Mouse (Mus musculus) stomach, postnatal 0 days (tissue): ENCODE data around the gene Rap1gap2. TPM values are rescaled to one million over a fixed set of nuclear protein-coding genes. Genes with fewer than 3 reads are reported as not detected.

Experiments used
- ATAC-seq: fragments of 200-750 bp; cut with Nextera tagmentation; 2 replicates; pipeline ENCODE4 v1.8.0; 2017; ENCODE audit not compliant: low FRiP score, low TSS enrichment
- DNase-seq: peaks from one replicate; pipeline ENCODE4 v3.0.0-alpha.2; 2016; ENCODE audit warnings: low spot score
- H3K27ac ChIP-seq: fragments of 300-500 bp; sonication (generic); replicated peaks from 2 replicates; pipeline ENCODE4 v1.5.1; 2014; ENCODE audit warnings: mild to moderate bottlenecking, control low read depth
- H3K27me3 ChIP-seq: fragments of 300-500 bp; sonication (generic); 2 replicates; pipeline ENCODE4 v1.6.1; 2014; ENCODE audit warnings: low read length; ENCODE audit not compliant: control insufficient read depth, insufficient read depth
- H3K36me3 ChIP-seq: fragments of 300-500 bp; sonication (generic); 2 replicates; pipeline ENCODE4 v1.6.1; 2014; ENCODE audit warnings: low read length, mixed read lengths; ENCODE audit not compliant: control insufficient read depth, insufficient read depth
- H3K4me1 ChIP-seq: fragments of 300-500 bp; sonication (generic); replicated peaks from 2 replicates; pipeline ENCODE4 v1.6.1; 2014; ENCODE audit warnings: antibody characterized with exemption; ENCODE audit not compliant: control insufficient read depth, insufficient read depth
- H3K4me2 ChIP-seq: fragments of 300-500 bp; sonication (generic); replicated peaks from 2 replicates; pipeline ENCODE4 v1.6.1; 2014; ENCODE audit warnings: low read depth, mild to moderate bottlenecking, control low read depth, moderate library complexity
- H3K4me3 ChIP-seq: fragments of 300-500 bp; sonication (generic); 2 replicates; pipeline ENCODE4 v1.5.1; 2014; ENCODE audit warnings: low read depth, low read length, control low read depth
- H3K9ac ChIP-seq: fragments of 300-500 bp; sonication (generic); 2 replicates; pipeline ENCODE4 v1.6.1; 2014; ENCODE audit warnings: mild to moderate bottlenecking, low read length, control low read depth, mixed read lengths
- H3K9me3 ChIP-seq: fragments of 300-500 bp; sonication (generic); 2 replicates; pipeline ENCODE4 v1.6.1; 2016; ENCODE audit warnings: low read length; ENCODE audit not compliant: control insufficient read depth
- CTCF ChIP-seq: IDR thresholded peaks from 2 replicates; pipeline ENCODE4 v1.5.1; 2016; ENCODE audit warnings: antibody characterized with exemption, low read depth, mild to moderate bottlenecking, moderate library complexity
- EP300 ChIP-seq: optimal IDR thresholded peaks from 2 replicates; pipeline ENCODE3; 2016; ENCODE audit warnings: antibody characterized with exemption
- WGBS: fragments of 180-500 bp; shearing (Covaris S2); extraction: QIAGEN DNeasy Blood & Tissue Kit; methylation state at CpG from one replicate; pipeline ENCODE4 v1.1.7; 2014; 5-methylcytosine and 5-hydroxymethylcytosine counted together
- polyA plus RNA-seq: library from polyadenylated mRNA; unstranded; fragments of >200 nt; fragmentation: Nextera tagmentation; extraction: Ambion mirVana; gene quantifications from 2 replicates; pipeline ENCODE4 v1.2.1, GENCODE M21; 2015

Rap1gap2 gene
- polyA plus RNA-seq, 1 experiment from 2014 or later = 7.6 TPM

DNA sequence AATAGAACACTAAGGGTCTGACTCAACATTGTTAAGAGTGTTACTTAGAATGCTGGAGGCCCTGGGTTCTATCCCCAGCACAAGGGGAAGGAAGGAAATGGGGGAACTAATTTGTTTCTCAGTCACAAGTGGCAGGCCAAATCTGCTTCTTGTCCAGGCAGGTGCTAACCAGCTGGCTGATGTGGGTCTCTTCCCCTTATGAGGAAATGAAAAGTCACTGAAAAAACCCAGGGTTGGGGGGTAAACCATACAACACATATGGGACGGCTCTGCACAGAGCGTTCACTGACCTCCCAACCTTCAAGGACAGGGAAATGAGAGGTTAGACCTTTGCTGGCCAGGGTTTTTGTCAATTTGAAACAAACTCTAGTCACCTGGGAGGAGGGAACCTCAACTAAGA lies 77.7 kb downstream of the Rap1gap2 start:
- no peak overlapping the region for H3K4me3 ChIP-seq
- ATAC-seq (no peak), DNase-seq (no peak)
- H3K9ac ChIP-seq = no peak overlapping the region
- no peaks in the 10 kb centered on the region for H3K4me1 ChIP-seq
- H3K27ac ChIP-seq = no peak overlapping the region
- no peaks in the 10 kb centered on the region for H3K36me3 ChIP-seq
- H3K4me2 ChIP-seq = no peak overlapping the region
- WGBS = 87% methylated on average over 2 of the region's 2 CpGs
- no peaks in the 10 kb centered on the region for H3K9me3 ChIP-seq
- TF ChIP-seq EP300 = no peak
- TF ChIP-seq CTCF = no peak
- H3K27me3 ChIP-seq = no peaks in the 10 kb centered on the region

DNA sequence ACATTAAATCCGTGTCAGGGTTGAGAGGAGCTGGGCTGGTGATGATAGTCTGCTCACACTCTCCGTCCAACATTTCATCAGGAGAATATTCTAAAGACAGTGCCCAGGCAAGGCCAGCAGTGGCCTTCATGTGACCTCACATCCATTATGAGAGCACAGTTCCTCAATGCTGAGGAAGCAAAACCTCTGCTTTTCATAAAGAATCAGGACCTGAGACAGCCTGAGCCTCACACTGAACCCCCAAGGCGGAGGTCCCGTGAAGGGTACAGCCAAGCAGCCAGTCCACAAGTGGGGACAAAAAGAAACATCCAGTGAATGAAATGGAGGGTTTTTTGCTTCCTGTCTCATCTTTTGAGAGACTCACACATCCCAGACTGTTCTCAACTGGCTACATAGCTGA lies 78.3 kb downstream of the Rap1gap2 start:
- DNase-seq (no peak), ATAC-seq (no peak)
- Histone ChIP-seq H3K36me3 (no peaks in the 10 kb centered on the region), H3K4me3 (no peak overlapping the region), H3K4me1 (no peaks in the 10 kb centered on the region), H3K27ac (no peak overlapping the region), H3K4me2 (no peak overlapping the region), H3K9me3 (no peaks in the 10 kb centered on the region), H3K27me3 (no peaks in the 10 kb centered on the region), H3K9ac (no peak overlapping the region)
- WGBS = 70% methylated on average over 4 of the region's 4 CpGs
- TF ChIP-seq EP300 (no peak), CTCF (no peak)

DNA sequence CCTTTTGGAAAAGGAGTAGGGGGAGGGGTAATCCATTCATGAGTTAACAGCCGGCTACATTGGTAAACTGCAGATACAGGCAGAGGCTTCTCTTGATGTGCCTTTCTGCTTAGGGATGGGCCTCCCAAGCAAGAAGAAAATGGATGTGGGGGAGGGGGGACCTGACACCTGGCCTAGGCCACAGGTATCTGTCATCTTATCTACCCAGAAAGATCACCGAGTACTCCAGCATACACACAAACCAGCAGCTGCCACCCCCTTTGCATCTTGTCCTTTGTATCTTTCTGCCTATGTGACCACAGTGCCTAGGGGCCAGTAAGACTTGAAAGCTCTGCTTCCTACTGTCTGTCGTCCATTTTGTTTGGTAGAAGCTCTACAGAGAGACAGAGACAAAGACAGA lies 79.0 kb downstream of the Rap1gap2 start:
- Histone ChIP-seq H3K36me3 (no peaks in the 10 kb centered on the region), H3K27ac (no peak overlapping the region), H3K4me2 (no peak overlapping the region), H3K4me1 (no peaks in the 10 kb centered on the region), H3K27me3 (no peaks in the 10 kb centered on the region), H3K9me3 (no peaks in the 10 kb centered on the region), H3K9ac (no peak overlapping the region), H3K4me3 (no peak overlapping the region)
- DNase-seq (no peak), ATAC-seq (no peak)
- 28% methylated on average over 3 of the region's 3 CpGs for WGBS
- no peak for TF ChIP-seq CTCF
- no peak for TF ChIP-seq EP300

DNA sequence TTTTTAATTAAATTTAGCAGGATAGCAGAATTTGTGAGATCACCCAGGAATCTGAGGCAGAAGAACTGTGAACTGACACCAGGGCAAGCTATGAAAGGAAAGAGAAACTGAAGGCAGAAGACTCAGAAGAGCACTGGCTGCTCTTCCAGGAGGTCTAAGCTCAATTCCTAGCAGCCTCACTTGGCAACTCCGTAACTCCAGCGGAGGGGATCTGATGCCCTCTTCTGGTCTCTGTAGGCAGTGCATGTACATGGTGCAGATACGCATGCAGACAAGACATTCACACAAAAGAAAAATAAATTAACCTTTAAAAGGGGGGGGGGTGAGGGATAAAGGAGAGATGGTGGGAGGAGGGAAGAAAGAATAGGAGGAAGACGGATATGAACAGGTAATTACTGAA lies 80.9 kb downstream of the Rap1gap2 start:
- 74% methylated on average over 4 of the region's 4 CpGs for WGBS
- Histone ChIP-seq H3K9me3 (no peaks in the 10 kb centered on the region), H3K27me3 (no peaks in the 10 kb centered on the region), H3K27ac (no peak overlapping the region), H3K4me3 (no peak overlapping the region), H3K4me1 (no peaks in the 10 kb centered on the region), H3K36me3 (no peaks in the 10 kb centered on the region), H3K4me2 (no peak overlapping the region), H3K9ac (no peak overlapping the region)
- DNase-seq = peak; percentile 52
- no peak for TF ChIP-seq EP300
- peak; percentile 71 for TF ChIP-seq CTCF
- ATAC-seq = no peak

DNA sequence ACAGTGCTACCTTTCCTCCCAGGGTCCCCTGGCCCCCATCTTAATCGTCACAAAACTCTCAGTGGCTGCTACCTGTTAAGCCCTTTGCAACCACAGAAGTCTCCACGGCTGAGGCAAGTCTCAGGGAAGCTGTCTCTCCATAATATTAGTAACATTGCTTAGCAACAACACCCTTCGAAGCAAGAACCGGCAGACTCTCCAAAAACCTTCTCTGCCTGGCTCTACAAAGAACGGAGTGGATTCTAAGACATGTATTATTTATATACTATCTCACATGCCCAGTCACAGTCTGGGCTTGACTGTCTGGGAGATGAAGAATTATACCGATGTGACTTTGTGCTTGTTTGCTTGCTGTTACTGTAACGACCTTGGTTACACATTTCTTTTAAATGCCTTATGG lies 83.2 kb downstream of the Rap1gap2 start:
- no peak overlapping the region for H3K9ac ChIP-seq
- no peak for DNase-seq
- H3K9me3 ChIP-seq = no peaks in the 10 kb centered on the region
- H3K4me3 ChIP-seq = no peak overlapping the region
- H3K4me2 ChIP-seq = no peak overlapping the region
- no peaks in the 10 kb centered on the region; the same call in 1 of the 2 replicates for H3K27me3 ChIP-seq
- WGBS = 39% methylated on average over 7 of the region's 7 CpGs
- no peak overlapping the region for H3K27ac ChIP-seq
- TF ChIP-seq EP300 (no peak), CTCF (no peak)
- H3K4me1 ChIP-seq = no peaks in the 10 kb centered on the region
- no peak for ATAC-seq
- no peaks in the 10 kb centered on the region for H3K36me3 ChIP-seq

DNA sequence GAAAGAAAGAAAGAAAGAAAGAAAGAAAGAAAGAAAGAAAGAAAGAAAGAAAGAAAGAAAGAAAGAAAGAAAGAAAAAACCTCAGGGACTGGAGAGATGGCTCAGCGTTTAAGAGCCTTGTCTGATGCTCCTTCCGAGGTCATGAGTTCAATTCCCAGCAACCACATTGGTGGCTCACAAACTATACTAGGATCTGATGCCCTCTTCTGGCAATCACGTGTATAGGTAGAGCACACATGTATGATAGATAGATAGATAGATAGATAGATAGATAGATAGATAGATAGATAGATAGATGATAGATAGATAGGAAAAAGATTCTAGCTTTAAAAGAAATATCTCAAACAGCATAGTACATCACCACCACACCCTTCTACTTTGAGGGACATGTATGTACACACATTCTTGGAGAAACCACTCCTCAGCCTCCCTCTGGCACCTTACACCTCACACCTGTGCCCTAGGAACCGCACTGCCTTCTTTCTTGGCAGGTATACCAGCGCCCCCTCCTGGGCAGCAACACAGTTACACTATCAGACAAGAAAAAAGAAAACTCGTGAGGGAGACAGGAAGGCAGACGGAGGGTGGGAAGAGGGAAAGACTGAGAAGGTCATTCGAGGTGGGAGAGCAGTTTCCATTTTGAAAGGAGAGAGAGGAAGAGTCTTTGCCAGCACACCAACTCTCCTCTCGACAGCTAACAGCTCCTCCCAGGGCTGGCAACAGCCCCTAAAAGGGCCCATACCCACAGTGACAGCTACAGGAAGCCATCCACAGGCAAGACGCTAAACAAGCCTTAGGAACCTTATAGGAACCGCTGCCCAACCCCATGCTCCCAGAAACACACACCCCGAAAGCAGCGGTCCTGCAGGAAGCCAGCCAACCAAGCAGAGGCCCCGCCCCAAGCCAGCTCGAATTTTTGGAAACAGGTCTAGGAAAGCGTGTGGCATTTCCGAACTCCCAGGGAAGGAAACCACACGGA lies 84.2 kb downstream of the Rap1gap2 start:
- no peaks in the 10 kb centered on the region for H3K36me3 ChIP-seq
- peak overlapping the region; percentile 51 for H3K4me2 ChIP-seq
- no peaks in the 10 kb centered on the region for H3K4me1 ChIP-seq
- H3K4me3 ChIP-seq = peak overlapping the region; percentile 17; the same call in 1 of the 2 replicates
- DNase-seq (peak; percentile 82), ATAC-seq (peak; percentile 61)
- H3K9me3 ChIP-seq = no peaks in the 10 kb centered on the region
- peak overlapping the region; percentile 43 for H3K9ac ChIP-seq
- H3K27me3 ChIP-seq = no peaks in the 10 kb centered on the region; the same call in 1 of the 2 replicates
- TF ChIP-seq CTCF = peak; percentile 85
- TF ChIP-seq EP300 = no peak
- no peak overlapping the region for H3K27ac ChIP-seq
- WGBS = 14% methylated on average over 18 of the region's 18 CpGs
